Mouse (Mus musculus): ENCODE data around the gene Dtx3. TPM values are rescaled to one million over a fixed set of nuclear protein-coding genes. Genes with fewer than 3 reads are reported as not detected.

The Dtx3 gene
- polyA plus RNA-seq, 1 experiment from 2014 or later: 70.8 TPM

DNA sequence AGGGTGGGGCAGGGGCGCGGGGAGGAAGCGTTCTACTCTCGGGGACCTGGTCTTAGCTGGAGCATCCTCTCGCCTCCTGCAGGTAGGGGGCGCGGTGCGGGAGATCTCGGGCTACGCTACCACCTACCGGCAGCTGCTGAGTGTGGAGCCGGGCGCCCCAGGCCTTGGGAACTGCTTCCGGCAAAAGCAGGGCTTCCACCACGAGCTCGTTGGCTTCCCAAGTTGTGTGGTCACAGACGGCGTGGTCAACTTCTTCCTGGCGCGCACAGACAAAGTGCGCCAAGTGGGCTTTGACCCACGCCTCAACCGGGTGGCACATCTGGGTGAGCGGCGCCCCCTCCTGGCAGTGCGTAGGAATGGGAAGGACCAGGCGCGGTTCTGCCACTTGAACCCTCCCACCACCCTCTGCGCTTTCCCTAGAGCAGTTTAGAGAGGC lies 24.7 kb downstream of the Dtx3 start:
- WGBS: 2% methylated on average over 29 of the region's 29 CpGs
- DNase-seq (ENCODE audit: low spot score) (peak; percentile 85), ATAC-seq (replicated peaks; ENCODE audit: low FRiP score) (peak; percentile 80)

GRCm38 (mm10) chr10:127170002-127170401 lies 25.5 kb downstream of the Dtx3 start:
- Histone ChIP-seq H3K9ac (ENCODE audit: low read depth, low read length) (no peak overlapping the region), H3K4me1 (replicated peaks; ENCODE audit: control insufficient read depth, insufficient read depth, low read length) (peaks cover 32% of the 10 kb centered on the region), H3K4me3 (ENCODE audit: low read depth, low read length) (peak overlapping the region; percentile 51), H3K27ac (ENCODE audit: low read depth, low read length) (0 out of 2 replicates have a peak overlapping the region, but pooled peaks have one; percentile 4), H3K36me3 (ENCODE audit: control insufficient read depth, insufficient read depth, low read length) (no peaks in the 10 kb centered on the region), H3K27me3 (replicated peaks; ENCODE audit: control insufficient read depth, insufficient read depth, low read length) (peaks cover 49% of the 10 kb centered on the region), H3K4me2 (peak overlapping the region; percentile 83), H3K9me3 (ENCODE audit: control insufficient read depth, low read length) (no peaks in the 10 kb centered on the region)
- 4% methylated on average over 22 of the region's 22 CpGs for WGBS
- DNase-seq (ENCODE audit: low spot score) (no peak), ATAC-seq (replicated peaks; ENCODE audit: low FRiP score) (no peak)

More for the DNA sequence above, 24.7 kb downstream of the Dtx3 start:
- Histone ChIP-seq H3K27me3 (replicated peaks; ENCODE audit: control insufficient read depth, insufficient read depth, low read length) (peaks cover 44% of the 10 kb centered on the region), H3K36me3 (ENCODE audit: control insufficient read depth, insufficient read depth, low read length) (no peaks in the 10 kb centered on the region), H3K4me1 (replicated peaks; ENCODE audit: control insufficient read depth, insufficient read depth, low read length) (peaks cover 32% of the 10 kb centered on the region), H3K27ac (ENCODE audit: low read depth, low read length) (no peak overlapping the region; the same call in 1 of the 2 replicates), H3K9me3 (ENCODE audit: control insufficient read depth, low read length) (no peaks in the 10 kb centered on the region), H3K9ac (ENCODE audit: low read depth, low read length) (no peak overlapping the region), H3K4me2 (peak overlapping the region; percentile 83), H3K4me3 (ENCODE audit: low read depth, low read length) (peak overlapping the region; percentile 51)

GRCm38 (mm10) chr10:127167614-127168192 lies 27.8 kb downstream of the Dtx3 start:
- Histone ChIP-seq H3K27me3 (replicated peaks; ENCODE audit: control insufficient read depth, insufficient read depth, low read length) (peaks cover 49% of the 10 kb centered on the region), H3K9me3 (ENCODE audit: control insufficient read depth, low read length) (no peaks in the 10 kb centered on the region), H3K4me2 (peak overlapping the region; percentile 98), H3K36me3 (ENCODE audit: control insufficient read depth, insufficient read depth, low read length) (no peaks in the 10 kb centered on the region), H3K4me1 (replicated peaks; ENCODE audit: control insufficient read depth, insufficient read depth, low read length) (peaks cover 32% of the 10 kb centered on the region), H3K4me3 (ENCODE audit: low read depth, low read length) (no peak overlapping the region), H3K9ac (ENCODE audit: low read depth, low read length) (no peak overlapping the region), H3K27ac (ENCODE audit: low read depth, low read length) (no peak overlapping the region)
- DNase-seq (ENCODE audit: low spot score): peak; percentile 31
- 46% methylated on average over 10 of the region's 10 CpGs for WGBS
- no peak for ATAC-seq (replicated peaks; ENCODE audit: low FRiP score)

DNA sequence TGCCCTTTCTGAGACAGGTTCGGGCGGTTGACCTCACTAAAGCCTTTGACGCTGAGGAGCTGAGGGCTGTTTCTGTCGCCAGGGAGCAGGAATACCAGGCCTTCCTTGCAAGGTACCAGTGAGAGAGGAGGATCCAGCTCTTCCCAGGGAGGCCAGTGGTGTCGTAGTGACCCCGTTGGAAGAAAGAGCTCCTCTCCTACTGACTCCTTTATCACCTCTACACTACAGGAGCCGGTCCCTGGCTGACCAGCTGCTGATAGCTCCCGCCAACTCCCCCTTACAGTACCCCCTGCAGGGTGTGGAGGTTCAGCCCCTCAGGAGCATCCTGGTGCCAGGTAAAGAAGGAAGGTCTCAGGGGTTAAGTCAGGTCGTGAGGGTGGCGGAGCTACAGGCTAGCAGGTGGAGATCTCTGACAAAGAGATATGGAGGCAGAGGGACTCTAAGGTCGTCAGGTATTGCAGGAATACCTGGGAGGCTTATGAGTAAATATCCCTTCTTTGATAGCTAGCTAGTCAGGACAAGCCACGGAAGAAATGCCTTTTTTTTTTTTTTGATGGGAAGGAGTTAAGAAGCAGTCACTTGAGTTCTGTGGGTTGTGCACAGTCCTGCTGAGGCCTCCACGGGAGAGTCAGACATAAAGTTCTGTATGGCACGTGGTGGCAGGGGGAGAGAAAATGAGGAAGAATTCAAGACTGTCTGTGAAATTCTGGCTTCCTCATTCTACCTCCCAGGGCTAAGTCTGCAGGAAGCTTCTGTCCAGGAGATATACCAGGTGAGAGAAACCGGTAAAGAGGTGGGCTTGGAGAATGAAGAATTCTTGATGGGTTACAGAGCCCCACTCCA lies 28.5 kb downstream of the Dtx3 start:
- Histone ChIP-seq H3K9ac (ENCODE audit: low read depth, low read length) (peak overlapping the region; percentile 78), H3K36me3 (ENCODE audit: control insufficient read depth, insufficient read depth, low read length) (no peaks in the 10 kb centered on the region), H3K4me3 (ENCODE audit: low read depth, low read length) (peak overlapping the region; percentile 65), H3K9me3 (ENCODE audit: control insufficient read depth, low read length) (no peaks in the 10 kb centered on the region), H3K4me1 (replicated peaks; ENCODE audit: control insufficient read depth, insufficient read depth, low read length) (peaks cover 32% of the 10 kb centered on the region), H3K27ac (ENCODE audit: low read depth, low read length) (no peak overlapping the region), H3K4me2 (peak overlapping the region; percentile 98), H3K27me3 (replicated peaks; ENCODE audit: control insufficient read depth, insufficient read depth, low read length) (peaks cover 49% of the 10 kb centered on the region)
- DNase-seq (ENCODE audit: low spot score): no peak
- 20% methylated on average over 15 of the region's 15 CpGs for WGBS
- no peak for ATAC-seq (replicated peaks; ENCODE audit: low FRiP score)

GRCm38 (mm10) chr10:127166404-127166715 lies 29.2 kb downstream of the Dtx3 start:
- H3K9me3 ChIP-seq (ENCODE audit: control insufficient read depth, low read length): no peaks in the 10 kb centered on the region
- H3K27me3 ChIP-seq (replicated peaks; ENCODE audit: control insufficient read depth, insufficient read depth, low read length): peaks cover 45% of the 10 kb centered on the region
- no peaks in the 10 kb centered on the region for H3K36me3 ChIP-seq (ENCODE audit: control insufficient read depth, insufficient read depth, low read length)
- peak overlapping the region; percentile 98 for H3K4me2 ChIP-seq
- WGBS: 4% methylated on average over 11 of the region's 11 CpGs
- H3K4me3 ChIP-seq (ENCODE audit: low read depth, low read length): peak overlapping the region; percentile 65
- H3K4me1 ChIP-seq (replicated peaks; ENCODE audit: control insufficient read depth, insufficient read depth, low read length): peaks cover 32% of the 10 kb centered on the region
- peak overlapping the region; percentile 78 for H3K9ac ChIP-seq (ENCODE audit: low read depth, low read length)
- ATAC-seq (replicated peaks; ENCODE audit: low FRiP score) (no peak), DNase-seq (ENCODE audit: low spot score) (no peak)
- peak overlapping the region; percentile 35; the same call in 1 of the 2 replicates for H3K27ac ChIP-seq (ENCODE audit: low read depth, low read length)

- H3K27ac ChIP-seq (ENCODE audit: low read depth, low read length): peak overlapping the region; percentile 51; the same call in 1 of the 2 replicates
- H3K4me3 ChIP-seq (ENCODE audit: low read depth, low read length): peak overlapping the region; percentile 65
- H3K36me3 ChIP-seq (ENCODE audit: control insufficient read depth, insufficient read depth, low read length): no peaks in the 10 kb centered on the region
- DNase-seq (ENCODE audit: low spot score) (peak; percentile 77), ATAC-seq (replicated peaks; ENCODE audit: low FRiP score) (peak; percentile 77)
- H3K4me2 ChIP-seq: peak overlapping the region; percentile 98
- H3K27me3 ChIP-seq (replicated peaks; ENCODE audit: control insufficient read depth, insufficient read depth, low read length): peaks cover 45% of the 10 kb centered on the region
- no peaks in the 10 kb centered on the region for H3K9me3 ChIP-seq (ENCODE audit: control insufficient read depth, low read length)
- WGBS: under 1% methylated on average over 51 of the region's 56 CpGs
- H3K9ac ChIP-seq (ENCODE audit: low read depth, low read length): peak overlapping the region; percentile 78
- H3K4me1 ChIP-seq (replicated peaks; ENCODE audit: control insufficient read depth, insufficient read depth, low read length): peaks cover 29% of the 10 kb centered on the region
Observed at GRCm38 (mm10) chr10:127165654-127166403, 29.7 kb downstream of the Dtx3 start.

DNA sequence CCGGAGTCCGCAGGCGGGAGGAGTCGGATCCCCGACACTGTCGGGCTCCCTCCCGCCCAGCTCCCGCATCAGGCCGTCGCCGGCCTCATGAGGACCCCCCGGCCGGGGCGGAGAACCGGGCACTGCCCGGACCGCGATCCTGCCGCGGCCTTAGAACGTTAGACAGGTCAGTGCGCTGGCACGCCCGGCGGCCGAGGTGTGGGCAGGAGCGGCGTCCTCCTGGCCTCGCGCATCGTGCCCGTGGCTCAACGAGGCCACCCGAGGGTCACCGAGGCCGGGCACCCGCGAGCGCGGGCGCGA lies 30.2 kb downstream of the Dtx3 start:
- ATAC-seq (replicated peaks; ENCODE audit: low FRiP score) (peak; percentile 39), DNase-seq (ENCODE audit: low spot score) (no peak)
- H3K36me3 ChIP-seq (ENCODE audit: control insufficient read depth, insufficient read depth, low read length): no peaks in the 10 kb centered on the region
- peaks cover 26% of the 10 kb centered on the region for H3K4me1 ChIP-seq (replicated peaks; ENCODE audit: control insufficient read depth, insufficient read depth, low read length)
- H3K9ac ChIP-seq (ENCODE audit: low read depth, low read length): peak overlapping the region; percentile 78
- 0% methylated on average over 40 of the region's 42 CpGs for WGBS
- H3K27ac ChIP-seq (ENCODE audit: low read depth, low read length): peak overlapping the region; percentile 51
- peaks cover 43% of the 10 kb centered on the region for H3K27me3 ChIP-seq (replicated peaks; ENCODE audit: control insufficient read depth, insufficient read depth, low read length)
- H3K4me2 ChIP-seq: peak overlapping the region; percentile 98
- H3K4me3 ChIP-seq (ENCODE audit: low read depth, low read length): peak overlapping the region; percentile 65
- H3K9me3 ChIP-seq (ENCODE audit: control insufficient read depth, low read length): no peaks in the 10 kb centered on the region

- 3% methylated on average over 52 of the region's 52 CpGs for WGBS
- Histone ChIP-seq H3K27me3 (replicated peaks; ENCODE audit: control insufficient read depth, insufficient read depth, low read length) (peaks cover 38% of the 10 kb centered on the region), H3K9ac (ENCODE audit: low read depth, low read length) (peak within 1 kb of the TSS; percentile 78), H3K4me3 (ENCODE audit: low read depth, low read length) (peak within 1 kb of the TSS; percentile 65), H3K27ac (ENCODE audit: low read depth, low read length) (peak within 1 kb of the TSS; percentile 51), H3K4me2 (peak within 1 kb of the TSS; percentile 98), H3K9me3 (ENCODE audit: control insufficient read depth, low read length) (no peaks in the 10 kb centered on the region), H3K4me1 (replicated peaks; ENCODE audit: control insufficient read depth, insufficient read depth, low read length) (peaks cover 21% of the 10 kb centered on the region), H3K36me3 (ENCODE audit: control insufficient read depth, insufficient read depth, low read length) (no peaks in the 10 kb centered on the region)
- peak; percentile 81 for DNase-seq (ENCODE audit: low spot score)
- ATAC-seq (replicated peaks; ENCODE audit: low FRiP score): peak; percentile 84
Observed at GRCm38 (mm10) chr10:127164631-127165353, 30.7 kb downstream of the Dtx3 start, which contains the start of gene B4galnt1. Gene B4galnt1, plus strand, starts transcription at chr10:127165225.

Data from liver, embryonic 11.5 days (tissue).